Mouse (Mus musculus): Measurements from ENCODE around the gene Pdcd2l.

The Pdcd2l gene

DNA sequence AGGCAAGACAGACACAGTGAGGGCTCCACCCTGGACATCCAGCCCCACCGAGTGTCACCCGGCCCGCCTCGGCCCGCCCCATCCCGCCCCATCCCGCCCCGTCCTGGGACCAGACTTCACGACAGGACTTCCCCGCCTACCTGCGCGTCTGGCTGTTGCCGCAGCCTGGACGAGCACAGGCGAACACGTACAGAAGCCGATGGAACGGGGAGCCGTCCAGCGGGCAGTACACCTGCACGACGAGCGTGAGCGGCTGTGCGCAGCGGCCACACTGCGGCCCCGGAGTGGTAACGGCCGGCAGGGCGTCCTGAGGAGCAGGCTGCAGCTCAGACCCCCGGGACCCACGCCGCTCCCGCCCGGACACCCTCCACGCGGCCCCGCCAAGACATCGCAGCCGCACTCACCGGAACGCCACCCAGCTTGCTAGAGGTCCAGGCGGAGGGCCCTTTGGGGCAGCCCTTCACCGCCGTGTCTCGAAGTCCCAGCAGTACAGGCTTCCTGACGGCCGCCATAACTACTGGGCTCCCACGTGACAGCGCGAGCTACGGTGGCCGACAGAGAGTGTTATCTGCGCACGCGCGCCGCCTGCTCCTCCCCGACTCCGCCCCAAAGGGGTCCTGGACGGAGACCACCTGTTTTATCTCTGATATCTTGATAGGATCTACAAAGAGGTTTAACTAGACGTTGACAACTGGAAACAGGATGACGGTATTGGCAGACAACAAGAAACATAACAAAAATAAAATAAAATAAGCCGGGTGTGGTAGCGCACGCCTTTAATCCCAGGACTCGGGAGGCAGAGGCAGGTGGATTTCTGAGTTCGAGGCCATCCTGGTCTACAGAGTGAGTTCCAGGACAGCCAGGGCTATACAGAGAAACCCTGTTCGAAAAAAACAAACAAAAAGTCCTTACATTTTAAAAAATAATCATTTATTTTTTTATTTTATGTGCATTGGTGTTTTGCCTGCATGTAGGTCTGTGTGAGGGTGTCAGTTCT, at the start of gene Pdcd2l:
Gene Pdcd2l, minus strand, starts transcription at position 530 of the 997 bp plus-strand sequence.
- peak; percentile 98 for DNase-seq (ENCODE audit: extremely low spot score, low spot score)

DNA sequence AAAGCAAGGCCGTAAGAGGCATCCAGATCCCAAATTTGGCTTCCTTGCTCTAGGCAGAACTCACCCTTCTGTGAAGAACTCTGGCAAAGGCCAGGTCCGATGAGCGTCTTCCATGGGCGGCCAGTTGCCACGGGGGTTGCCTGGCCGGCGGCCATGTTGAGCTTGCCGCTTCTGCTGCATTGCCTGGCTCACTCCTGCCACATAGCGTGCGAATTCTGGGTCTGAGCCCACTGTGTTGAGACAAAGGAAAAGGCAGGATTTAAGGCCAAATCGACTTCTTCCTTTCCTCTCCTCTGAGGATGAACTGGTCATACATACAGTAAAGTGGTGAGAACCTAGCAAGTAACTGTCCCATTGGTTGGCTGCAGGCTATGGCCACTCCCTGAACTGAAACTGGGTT, 45.7 kb upstream of the Pdcd2l start:
- DNase-seq (ENCODE audit: extremely low spot score, low spot score) = no peak

DNA sequence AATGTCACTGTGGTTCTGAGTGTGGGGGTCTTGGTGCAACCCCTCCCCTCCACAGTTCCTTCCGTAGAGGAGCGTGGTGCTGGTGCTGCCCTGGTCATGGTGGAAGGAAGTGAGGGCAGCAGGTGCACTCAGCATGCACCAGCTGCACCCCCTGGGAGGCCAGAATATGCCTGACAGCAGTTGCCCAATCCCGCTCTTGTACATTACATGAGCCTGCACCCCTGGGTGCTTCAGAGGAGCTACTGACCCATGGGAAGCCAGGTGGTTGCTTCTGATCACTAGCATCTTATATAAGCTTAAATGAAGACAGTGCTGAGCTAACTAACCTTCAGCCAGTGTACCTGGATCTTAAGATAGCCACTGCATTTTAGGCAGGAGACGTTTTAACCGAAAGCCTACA, 41.6 kb upstream of the Pdcd2l start:
- DNase-seq (ENCODE audit: extremely low spot score, low spot score) = no peak

DNA sequence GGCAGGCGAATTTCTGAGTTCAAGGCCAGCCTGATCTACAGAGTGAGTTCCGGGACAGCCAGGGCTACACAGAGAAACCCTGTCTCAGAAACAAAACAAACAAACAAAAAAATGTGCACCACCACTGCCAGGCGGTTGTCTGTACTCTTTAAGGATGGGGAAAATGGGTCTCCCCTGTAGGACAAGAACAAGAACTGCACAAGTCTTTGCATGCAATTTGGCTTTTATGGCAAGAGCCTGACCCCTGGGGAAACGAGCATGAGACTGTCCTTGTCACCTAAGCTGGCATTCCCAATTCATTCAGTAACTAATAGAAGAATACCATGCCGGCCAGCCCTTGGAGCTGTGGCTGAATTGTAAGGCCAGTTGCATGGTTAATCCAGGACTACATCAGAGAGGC, 39.1 kb upstream of the Pdcd2l start:
- DNase-seq (ENCODE audit: extremely low spot score, low spot score) = no peak

DNA sequence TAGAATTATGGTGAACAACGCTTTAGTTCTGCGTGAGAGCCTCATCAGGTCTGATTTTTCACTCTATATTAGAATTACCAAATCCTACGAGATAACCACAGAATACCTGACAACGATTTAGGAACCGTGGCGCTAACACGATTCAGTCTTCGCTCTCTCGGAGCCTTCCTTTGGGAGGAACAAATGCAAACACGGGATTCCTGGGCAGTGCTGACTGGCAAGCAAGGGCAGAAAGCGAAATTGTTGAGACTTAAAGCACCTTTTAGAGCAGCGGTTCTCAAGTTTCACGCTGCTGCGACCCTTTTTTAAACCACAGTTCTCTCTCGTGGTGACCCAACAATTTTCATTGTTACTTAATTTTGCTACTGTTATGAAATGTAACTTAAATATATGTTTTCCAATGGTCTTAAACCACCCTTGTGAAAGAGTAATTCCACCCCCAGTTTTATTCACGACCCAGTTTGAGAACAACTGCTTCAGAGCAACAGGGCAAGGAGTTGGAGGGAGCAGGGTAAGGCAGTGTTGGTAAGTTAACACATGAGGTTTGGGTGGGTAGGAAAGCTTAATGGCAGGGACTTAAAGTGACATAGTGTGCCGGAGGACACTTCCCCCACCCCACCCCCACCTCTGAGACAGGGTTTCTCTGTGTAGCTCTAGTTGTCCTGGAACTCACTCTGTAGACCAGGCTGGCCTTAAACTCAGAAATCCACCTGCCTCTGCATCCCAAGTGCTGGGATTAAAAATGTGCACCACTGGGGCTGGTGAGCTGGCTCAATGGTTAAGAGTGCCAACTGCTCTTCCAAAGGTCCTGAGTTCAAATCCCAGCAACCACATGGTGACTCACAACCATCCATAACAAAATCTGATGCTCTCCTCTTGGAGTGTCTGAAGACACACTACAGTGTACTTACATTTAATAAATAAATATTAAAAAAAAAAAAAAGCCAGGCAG, 38.4 kb upstream of the Pdcd2l start:
- DNase-seq (ENCODE audit: extremely low spot score, low spot score) = peak; percentile 42

DNA sequence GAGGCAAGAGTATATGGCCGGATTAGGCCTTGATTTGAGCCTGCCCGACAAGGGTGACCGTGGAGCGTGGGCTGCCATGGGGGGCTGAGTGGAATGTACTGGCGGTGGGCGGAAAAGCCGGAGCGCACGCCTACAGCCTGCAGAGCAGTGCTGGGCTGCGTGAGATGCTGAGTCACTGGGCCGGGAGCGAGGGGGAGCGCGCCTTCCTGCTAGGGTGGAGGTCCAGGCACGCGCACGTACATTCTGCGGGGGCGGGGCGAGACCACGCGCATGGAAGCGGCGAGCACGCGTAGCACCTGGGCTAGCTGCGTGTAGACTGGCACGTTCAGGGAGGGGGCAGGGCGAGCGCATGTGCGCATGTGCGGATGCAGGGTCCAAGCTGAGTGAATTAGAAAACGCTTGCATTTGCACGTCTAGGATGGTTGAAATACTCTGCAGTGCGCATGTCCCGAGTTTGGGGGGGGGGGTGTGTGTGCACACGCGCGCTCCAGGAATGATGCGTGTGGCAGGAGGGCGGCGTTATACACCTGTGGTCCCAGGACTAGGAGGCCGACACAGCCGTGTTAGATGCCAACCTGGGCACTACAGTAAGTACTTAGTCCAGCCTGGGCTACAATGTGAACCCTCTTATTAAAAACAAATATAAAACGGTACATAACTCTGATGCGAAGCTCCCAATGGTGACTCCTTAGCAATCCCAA, 37.6 kb upstream of the Pdcd2l start:
- DNase-seq (ENCODE audit: extremely low spot score, low spot score) = peak; percentile 100

DNA sequence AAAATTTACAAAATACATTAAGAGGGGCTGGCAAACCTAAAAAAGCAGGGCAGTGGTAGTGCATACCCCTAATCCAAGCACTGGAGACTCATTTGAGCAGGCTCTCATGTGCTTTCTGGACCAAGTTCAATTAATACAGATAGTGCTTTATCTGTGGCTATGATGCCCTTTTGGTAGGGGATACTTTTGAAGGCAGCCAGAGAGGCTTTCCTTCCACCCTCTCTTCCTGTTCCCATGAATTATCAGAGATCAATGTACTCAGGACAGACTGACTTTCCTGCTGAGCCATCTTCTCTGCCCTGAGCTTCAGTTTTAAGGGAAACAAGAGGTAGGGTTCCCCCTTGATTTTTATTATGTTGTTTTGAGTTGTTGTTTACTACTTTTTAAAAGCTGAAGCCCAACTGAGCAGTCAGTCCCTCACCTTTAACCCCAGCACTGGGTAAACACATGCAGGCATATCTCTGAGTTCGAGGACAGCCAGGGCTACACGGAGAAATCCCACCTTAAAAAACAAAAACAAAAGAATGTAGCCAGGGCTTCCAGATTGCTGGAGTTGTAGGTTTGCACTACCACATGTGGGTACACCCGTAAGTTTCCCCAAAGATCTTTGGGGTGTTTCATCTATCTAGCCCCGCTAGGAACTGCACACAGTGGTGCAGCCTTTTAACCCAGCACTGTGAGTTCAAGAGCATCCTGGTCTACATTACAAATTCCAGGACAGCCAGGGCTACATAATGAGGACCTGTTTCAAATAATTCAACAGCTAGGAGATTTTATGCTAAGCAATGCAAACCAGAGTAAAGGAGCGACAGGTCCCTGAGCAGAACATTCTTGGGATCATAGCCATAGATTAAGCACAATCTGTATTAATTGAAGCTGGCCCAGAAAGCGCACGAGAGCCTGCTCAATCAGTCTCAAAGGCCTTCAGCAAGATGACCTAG, 36.6 kb upstream of the Pdcd2l start:
- DNase-seq (ENCODE audit: extremely low spot score, low spot score) = no peak

DNA sequence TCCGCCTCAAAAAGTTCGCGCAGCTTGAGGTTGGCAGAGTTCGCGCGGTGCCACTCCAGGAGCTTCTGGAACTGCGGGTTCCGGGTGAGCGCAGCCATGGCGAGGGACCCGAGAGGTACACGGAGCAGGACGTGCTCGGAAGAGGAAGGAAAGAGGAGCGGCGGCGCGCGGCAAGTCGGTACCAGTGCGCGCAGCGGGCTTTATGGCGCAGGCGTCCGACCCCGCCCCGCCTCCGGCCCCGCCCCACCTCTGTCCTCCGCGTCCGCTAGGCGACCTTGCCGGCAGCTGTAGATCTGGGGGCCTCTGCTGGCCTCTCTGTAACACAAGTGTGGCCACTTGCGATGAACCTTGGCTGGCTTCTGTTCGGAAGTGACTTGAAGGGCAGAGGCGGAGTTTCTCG, 33.7 kb upstream of the Pdcd2l start, which contains the start of gene Gpi1:
Gene Gpi1, minus strand, starts transcription at position 221 of the 400 bp plus-strand sequence.
- peak; percentile 92 for DNase-seq (ENCODE audit: extremely low spot score, low spot score)

DNA sequence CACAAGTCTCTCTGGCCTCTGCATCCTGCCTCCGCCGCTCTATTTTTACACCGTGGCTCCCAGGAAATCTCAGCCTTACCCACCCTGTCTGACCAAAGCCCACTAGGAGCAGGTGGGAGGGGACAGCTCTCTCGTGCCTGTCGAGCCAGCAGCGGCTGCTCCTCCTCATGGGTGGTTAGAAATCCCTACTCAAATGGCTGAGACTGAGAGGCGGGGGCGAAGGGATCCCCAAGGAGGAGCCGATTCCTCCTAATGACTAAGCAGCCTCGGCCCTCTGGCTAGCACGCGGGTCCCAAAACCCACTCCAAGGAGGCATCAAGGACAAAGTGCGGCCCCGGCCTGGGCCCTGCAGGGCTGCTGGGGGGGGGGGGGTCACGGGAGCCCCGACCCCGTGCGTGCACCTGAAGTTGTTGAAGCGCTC, 33.2 kb upstream of the Pdcd2l start:
- peak; percentile 70 for DNase-seq (ENCODE audit: extremely low spot score, low spot score)

DNA sequence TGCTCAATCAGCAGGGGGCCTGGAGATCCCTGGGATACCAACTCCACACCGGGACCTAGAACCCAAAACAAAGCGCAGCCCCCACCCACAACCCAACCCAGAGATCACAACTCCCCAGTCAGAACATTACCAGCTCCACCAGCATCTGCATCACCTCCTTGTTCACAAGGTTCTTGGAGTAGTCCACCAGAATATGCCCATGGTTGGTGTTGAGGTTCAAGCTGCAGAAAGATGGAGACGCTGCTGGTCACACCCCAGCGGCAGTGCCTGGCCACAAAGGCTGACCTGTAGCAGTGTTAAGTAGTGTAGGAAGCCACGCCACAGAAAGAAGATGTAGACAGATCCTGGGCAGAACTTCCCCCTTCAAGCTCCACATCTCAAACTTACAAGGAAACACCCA, 32.7 kb upstream of the Pdcd2l start:
- DNase-seq (ENCODE audit: extremely low spot score, low spot score) = no peak

DNA sequence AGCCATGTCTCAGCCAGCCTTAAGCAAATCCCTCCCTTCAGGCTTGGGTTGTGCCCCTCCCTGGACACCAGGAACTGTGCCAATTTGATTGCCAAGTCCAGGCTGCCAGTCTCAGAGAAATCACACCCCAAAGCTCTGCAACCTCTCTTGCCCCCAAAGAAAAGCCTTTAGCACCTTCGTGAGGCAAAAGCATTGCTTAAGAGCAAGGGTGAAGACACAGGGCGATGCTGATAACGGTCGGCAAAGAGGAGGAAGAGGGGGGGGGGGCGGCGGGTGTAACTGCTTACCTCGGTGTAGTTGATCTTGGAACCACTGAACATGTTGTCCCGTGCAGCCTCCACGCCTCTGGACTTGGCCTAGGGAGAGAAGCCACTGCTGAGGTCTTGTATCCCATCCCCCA, 32.2 kb upstream of the Pdcd2l start:
- no peak for DNase-seq (ENCODE audit: extremely low spot score, low spot score)

DNA sequence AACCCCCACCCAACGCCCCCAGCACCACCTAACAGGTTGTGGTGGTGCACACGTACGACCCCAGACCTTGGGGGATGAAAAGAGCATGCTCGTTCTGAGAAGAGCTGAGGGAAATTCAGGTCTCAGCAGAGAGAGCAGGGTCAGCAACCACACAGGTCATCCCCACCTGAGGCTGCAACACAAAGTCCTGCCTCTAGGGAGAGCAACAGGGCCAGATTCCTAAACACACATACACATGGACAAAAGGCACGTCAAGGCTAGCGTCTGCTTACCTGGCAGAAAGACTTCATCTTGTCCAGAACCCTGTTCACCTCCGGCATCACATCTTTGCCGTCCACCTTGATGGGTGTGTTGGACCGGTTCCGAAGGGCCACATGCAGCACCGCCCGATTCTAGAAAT, 30.4 kb upstream of the Pdcd2l start:
- DNase-seq (ENCODE audit: extremely low spot score, low spot score) = no peak

DNA sequence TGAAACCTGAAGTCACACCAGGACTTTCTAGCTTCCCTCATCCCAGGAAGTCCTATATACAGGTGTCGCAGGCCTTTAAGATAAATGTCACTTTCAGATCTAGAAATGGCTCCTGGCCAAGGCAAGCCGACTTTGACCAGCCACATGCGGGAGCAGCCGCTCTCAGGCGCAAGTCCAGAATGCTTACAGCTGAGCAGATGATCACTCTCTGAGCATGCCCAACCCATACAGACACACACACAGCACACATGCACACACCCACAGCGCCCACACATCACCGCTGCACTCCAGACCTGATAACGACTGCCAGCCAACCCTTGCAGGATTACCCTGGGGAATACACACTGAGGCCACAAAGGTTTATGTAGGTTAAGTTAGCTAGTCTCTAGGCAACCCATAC, 29.6 kb upstream of the Pdcd2l start:
- DNase-seq (ENCODE audit: extremely low spot score, low spot score) = no peak

DNA sequence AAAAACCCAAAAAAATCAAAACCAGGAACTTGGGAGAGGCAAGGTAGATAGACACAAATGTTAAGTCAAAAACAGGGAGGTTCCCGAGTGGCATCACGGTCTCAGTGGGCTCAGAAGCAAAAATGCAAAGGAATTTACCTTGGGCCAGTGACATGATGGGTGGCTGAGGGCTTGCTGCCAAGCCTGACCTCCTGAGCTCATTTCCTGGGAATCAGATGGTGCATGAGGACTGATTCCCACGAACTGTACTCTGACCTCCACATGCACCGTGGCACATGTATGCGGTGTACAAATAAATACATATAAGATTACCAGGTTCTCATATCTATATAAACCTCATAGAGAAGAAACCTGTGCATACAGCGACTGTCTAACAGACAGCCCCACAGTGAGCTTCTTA, 27.8 kb upstream of the Pdcd2l start:
- DNase-seq (ENCODE audit: extremely low spot score, low spot score) = no peak

DNA sequence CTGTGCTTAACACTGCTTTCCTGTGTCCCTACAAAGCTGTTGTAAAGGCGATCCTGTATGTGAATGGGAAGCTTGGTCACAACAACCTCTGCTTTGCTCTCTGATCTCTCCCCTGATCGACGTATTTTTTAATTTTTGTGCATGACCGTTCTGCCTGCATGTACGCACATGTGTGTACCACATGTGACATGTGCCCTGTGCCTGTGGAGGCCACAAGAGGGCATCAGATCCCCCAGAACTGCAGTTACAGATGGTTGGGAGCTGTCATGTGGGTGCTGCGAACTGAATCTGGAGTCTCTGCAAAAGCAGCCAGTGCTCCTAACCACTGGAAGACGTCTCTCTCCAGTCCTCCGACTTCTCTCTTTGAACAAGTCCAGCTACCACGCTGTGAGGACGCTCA, 25.9 kb upstream of the Pdcd2l start:
- no peak for DNase-seq (ENCODE audit: extremely low spot score, low spot score)

DNA sequence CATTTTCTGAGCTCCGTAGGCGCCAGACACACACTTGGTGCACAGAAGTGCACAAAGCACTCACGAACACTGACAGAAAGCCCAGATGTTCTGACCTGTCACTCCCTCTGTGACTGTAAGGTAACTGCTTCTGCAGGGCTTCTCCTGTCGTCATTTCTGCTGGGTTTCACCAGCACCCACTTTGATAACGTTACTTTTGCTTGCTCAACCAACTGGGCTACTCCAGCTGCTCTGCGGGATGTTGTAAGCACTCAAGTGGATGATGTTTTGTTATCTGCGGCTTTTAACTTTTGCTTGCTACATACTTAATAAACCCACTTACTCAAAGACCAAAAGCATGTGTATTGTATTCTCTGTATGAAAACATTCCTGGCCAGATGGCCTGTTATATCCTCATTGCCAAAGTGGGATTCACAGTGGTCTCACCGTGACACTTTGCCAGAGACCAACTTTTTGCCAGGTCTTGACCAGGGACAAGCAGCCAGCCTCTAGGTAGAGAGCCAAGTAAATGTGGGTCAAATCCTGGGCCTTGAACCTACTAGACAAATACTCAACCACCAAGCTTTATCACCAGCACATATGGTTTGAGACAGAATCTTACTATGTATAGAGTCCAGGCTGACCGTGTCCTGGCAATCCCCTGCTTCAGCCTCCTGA, 25.3 kb upstream of the Pdcd2l start:
- DNase-seq (ENCODE audit: extremely low spot score, low spot score) = no peak

DNA sequence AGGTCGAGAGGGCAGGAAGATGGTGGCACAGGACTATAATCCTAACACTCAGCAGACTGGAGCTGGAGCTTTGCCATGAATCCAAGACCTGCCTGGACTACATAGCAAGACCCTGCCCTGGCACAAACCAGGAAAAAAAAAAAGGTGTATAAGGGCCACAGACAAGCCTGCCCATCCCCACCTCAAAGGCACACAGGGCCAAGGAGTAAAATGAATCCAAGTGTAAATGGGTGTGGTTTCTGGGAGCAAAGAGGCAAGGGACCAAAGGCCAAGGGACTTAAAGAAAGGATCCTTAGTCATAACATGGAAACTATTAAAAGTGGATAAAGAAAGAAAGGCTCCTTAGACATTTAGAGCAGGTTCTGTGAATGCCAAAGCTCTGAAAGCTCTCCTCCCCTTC, 22.0 kb upstream of the Pdcd2l start:
- DNase-seq (ENCODE audit: extremely low spot score, low spot score) = no peak

DNA sequence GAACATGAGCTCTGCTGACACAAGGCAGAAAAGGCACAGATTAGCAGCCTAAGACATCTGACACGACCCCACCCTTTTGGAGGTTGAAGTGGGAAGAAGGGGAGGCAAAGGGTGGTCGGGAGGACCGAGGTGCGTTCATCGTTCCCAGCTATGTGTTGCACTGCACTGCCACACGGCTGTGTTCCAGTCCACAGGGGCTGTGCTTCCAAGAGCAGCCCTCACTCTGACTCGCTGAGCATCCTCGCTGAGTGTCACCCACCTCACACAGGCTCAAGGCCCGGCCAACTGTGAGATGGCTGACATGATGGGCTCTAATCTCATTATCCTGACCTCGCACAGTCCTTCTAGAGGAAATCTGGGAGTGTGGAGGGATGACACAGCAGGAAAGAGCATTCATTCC, 20.0 kb upstream of the Pdcd2l start:
- DNase-seq (ENCODE audit: extremely low spot score, low spot score) = no peak

DNA sequence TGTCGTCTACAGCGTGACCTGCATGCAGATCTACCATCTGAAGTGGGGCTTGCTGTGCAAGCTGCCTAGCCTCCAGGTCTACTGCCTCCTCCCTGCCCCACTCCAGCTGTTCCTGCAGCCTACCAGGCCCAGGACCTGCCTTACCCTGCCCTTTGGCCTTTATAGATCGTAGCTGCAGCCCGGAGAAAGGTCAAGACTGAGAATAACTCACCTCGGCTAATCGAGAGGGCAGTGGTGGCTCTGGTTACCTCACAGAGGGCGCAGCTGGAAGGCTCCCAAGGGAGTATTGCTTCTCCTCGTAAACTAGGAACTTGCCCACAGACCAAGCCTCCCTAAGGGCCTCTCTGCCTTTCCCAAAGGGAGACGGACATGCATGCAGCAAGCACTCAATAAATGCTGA, 19.0 kb upstream of the Pdcd2l start:
- DNase-seq (ENCODE audit: extremely low spot score, low spot score) = no peak

DNA sequence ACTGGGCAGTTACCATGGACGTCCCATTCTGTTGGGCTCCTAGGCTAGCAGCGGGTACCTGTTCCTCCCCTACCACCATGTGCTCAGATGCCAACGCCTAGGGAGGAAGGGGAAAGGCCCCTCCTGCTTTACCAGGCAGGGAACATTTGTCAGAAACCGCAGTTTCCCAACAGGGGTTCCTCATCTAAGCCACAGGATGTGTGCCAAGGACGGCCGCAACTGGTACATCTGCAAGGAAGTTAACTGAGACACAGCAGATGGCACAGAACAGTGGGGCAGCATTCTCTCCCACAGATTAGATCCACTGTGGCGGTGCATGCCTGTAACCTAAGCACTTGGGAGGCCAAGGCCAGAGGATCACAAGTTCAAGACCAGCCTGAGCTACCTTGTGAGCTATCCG, 18.2 kb upstream of the Pdcd2l start:
- no peak for DNase-seq (ENCODE audit: extremely low spot score, low spot score)

Measured in neural tube, embryonic 10.5 days (tissue).